Mouse (Mus musculus) MEL (cell line): ENCODE measurements around the gene Dhcr24. TPM values are rescaled to one million over a fixed set of nuclear protein-coding genes. Genes with fewer than 3 reads are reported as not detected.

Experiments
- DNase-seq: peaks from one replicate; pipeline ENCODE4 v3.0.0; 2011; ENCODE audit warnings: low read depth, low spot score
- H3K27ac ChIP-seq: 2 replicates; pipeline ENCODE4 v1.5.1; 2012; ENCODE audit warnings: low read depth, mild to moderate bottlenecking, control low read depth, low read length, moderate library complexity; ENCODE audit not compliant: control insufficient read depth
- H3K27me3 ChIP-seq, 2 experiments: fragments of 150-350 bp in 1 of 2; sonication (generic) in 1 of 2; 2 replicates each; pipeline ENCODE4 v1.6.1; 2012; ENCODE audit warnings: low read length in 2 of 2, mild to moderate bottlenecking in 2 of 2, improper control_type of control experiment in 1 of 2, moderate library complexity in 1 of 2; ENCODE audit not compliant: insufficient read depth in 2 of 2, control insufficient read depth in 1 of 2
- H3K36me3 ChIP-seq, 2 experiments: 2 replicates each; pipeline ENCODE4 v1.6.1; 2012 to 2014; ENCODE audit warnings: low read length in 2 of 2, improper control_type of control experiment in 1 of 2, inconsistent platforms in 1 of 2, mild to moderate bottlenecking in 1 of 2; ENCODE audit not compliant: insufficient read depth in 2 of 2, control insufficient read depth in 1 of 2
- H3K4me1 ChIP-seq, 2 experiments: fragments of 150-350 bp in 1 of 2; sonication (generic) in 1 of 2; 2 replicates each; pipeline ENCODE4 v1.6.1; 2012; ENCODE audit warnings: low read length in 2 of 2, improper control_type of control experiment in 1 of 2, mild to moderate bottlenecking in 1 of 2; ENCODE audit not compliant: insufficient read depth in 2 of 2, control insufficient read depth in 1 of 2
- H3K4me3 ChIP-seq, 2 experiments: fragments of 150-350 bp in 1 of 2; sonication (generic) in 1 of 2; 2 replicates each; pipeline ENCODE4 v1.5.1; 2012; ENCODE audit warnings: low read depth in 2 of 2, low read length in 2 of 2, mild to moderate bottlenecking in 2 of 2, moderate library complexity in 2 of 2, control low read depth in 1 of 2, improper control_type of control experiment in 1 of 2; ENCODE audit not compliant: control insufficient read depth in 1 of 2, insufficient read depth in 1 of 2
- H3K79me2 ChIP-seq: 2 replicates; pipeline ENCODE4 v1.6.1; 2012; ENCODE audit warnings: mild to moderate bottlenecking, low read length, moderate library complexity; ENCODE audit not compliant: control insufficient read depth, poor library complexity, insufficient read depth
- H3K9ac ChIP-seq: 2 replicates; pipeline ENCODE4 v1.6.1; 2012; ENCODE audit warnings: low read depth, mild to moderate bottlenecking, control low read depth, low read length, moderate library complexity; ENCODE audit not compliant: control insufficient read depth, poor library complexity, severe bottlenecking
- H3K9me3 ChIP-seq: fragments of 150-350 bp; sonication (generic); replicated peaks from 2 replicates; pipeline ENCODE4 v1.6.1; 2012; ENCODE audit warnings: mild to moderate bottlenecking, low read length, improper control_type of control experiment, moderate library complexity; ENCODE audit not compliant: insufficient read depth
- CHD2 ChIP-seq: IDR thresholded peaks from 2 replicates; pipeline ENCODE4 v1.6.1; 2011; ENCODE audit warnings: low read length, improper control_type of control experiment
- ETS1 ChIP-seq: IDR thresholded peaks from 2 replicates; pipeline ENCODE4 v1.6.1; 2012; ENCODE audit warnings: low read depth, mild to moderate bottlenecking, inconsistent platforms, low read length, improper control_type of control experiment, moderate library complexity
- GABPA ChIP-seq: IDR thresholded peaks from 2 replicates; pipeline ENCODE4 v1.6.1; 2012; ENCODE audit warnings: low read depth, mild to moderate bottlenecking, inconsistent platforms, low read length, improper control_type of control experiment, moderate library complexity
- GATA1 ChIP-seq: IDR thresholded peaks from 2 replicates; pipeline ENCODE4 v1.6.1; 2011; ENCODE audit warnings: low read depth, low read length, improper control_type of control experiment
- HCFC1 ChIP-seq: IDR thresholded peaks from 2 replicates; pipeline ENCODE4 v1.6.1; 2012; ENCODE audit warnings: low read depth, mild to moderate bottlenecking, inconsistent platforms, low read length, improper control_type of control experiment, moderate library complexity
- MAFK ChIP-seq: IDR thresholded peaks from 2 replicates; pipeline ENCODE4 v1.6.1; 2011; ENCODE audit warnings: low read depth, mild to moderate bottlenecking, low read length, improper control_type of control experiment, borderline replicate concordance
- MAX ChIP-seq: IDR thresholded peaks from 2 replicates; pipeline ENCODE4 v1.6.1; 2011; ENCODE audit warnings: low read length, improper control_type of control experiment
- MAZ ChIP-seq: IDR thresholded peaks from 2 replicates; pipeline ENCODE4 v1.6.1; 2012; ENCODE audit warnings: low read depth, mild to moderate bottlenecking, inconsistent platforms, low read length, improper control_type of control experiment
- MYB ChIP-seq: IDR thresholded peaks from 2 replicates; pipeline ENCODE4 v1.6.1; 2011; ENCODE audit warnings: mild to moderate bottlenecking, low read depth, low read length, improper control_type of control experiment
- POLR2A ChIP-seq, 2 experiments: IDR thresholded peaks; 2 replicates each; pipeline ENCODE4 v1.6.1; 2011 to 2012; ENCODE audit warnings: low read length in 2 of 2, mild to moderate bottlenecking in 2 of 2, control low read depth in 1 of 2, improper control_type of control experiment in 1 of 2, low read depth in 1 of 2, moderate library complexity in 1 of 2; ENCODE audit not compliant: control insufficient read depth in 1 of 2, insufficient read depth in 1 of 2, poor library complexity in 1 of 2
- POLR2AphosphoS2 ChIP-seq: IDR thresholded peaks from 2 replicates; pipeline ENCODE4 v1.6.1; 2011; ENCODE audit warnings: low read length, improper control_type of control experiment
- POLR2AphosphoS5 ChIP-seq: IDR thresholded peaks from 2 replicates; pipeline ENCODE4 v1.6.1; 2012; ENCODE audit warnings: low read depth, borderline replicate concordance, mild to moderate bottlenecking, inconsistent platforms, low read length, moderate library complexity, mixed read lengths
- RAD21 ChIP-seq: IDR thresholded peaks from 2 replicates; pipeline ENCODE4 v1.6.1; 2011; ENCODE audit warnings: mild to moderate bottlenecking, low read depth, low read length, improper control_type of control experiment
- SIN3A ChIP-seq: IDR thresholded peaks from 2 replicates; pipeline ENCODE4 v1.6.1; 2012; ENCODE audit warnings: low read length, improper control_type of control experiment, inconsistent platforms
- SMC3 ChIP-seq: IDR thresholded peaks from 2 replicates; pipeline ENCODE4 v1.6.1; 2011; ENCODE audit warnings: low read depth, low read length, improper control_type of control experiment
- USF1 ChIP-seq: IDR thresholded peaks from 2 replicates; pipeline ENCODE4 v1.6.1; 2014; ENCODE audit warnings: low read depth, mild to moderate bottlenecking, inconsistent platforms, low read length, improper control_type of control experiment, moderate library complexity
- USF2 ChIP-seq, 2 experiments: IDR thresholded peaks; 2 replicates each; pipeline ENCODE4 v1.6.1; 2011 to 2012; ENCODE audit warnings: improper control_type of control experiment in 2 of 2, low read length in 2 of 2, borderline replicate concordance in 1 of 2, inconsistent platforms in 1 of 2, low read depth in 1 of 2, mild to moderate bottlenecking in 1 of 2; ENCODE audit not compliant: insufficient read depth in 1 of 2
- ZC3H11A ChIP-seq: IDR thresholded peaks from 2 replicates; pipeline ENCODE4 v1.6.1; 2012; ENCODE audit warnings: low read depth, mild to moderate bottlenecking, inconsistent platforms, low read length, improper control_type of control experiment
- ZMIZ1 ChIP-seq: IDR thresholded peaks from 2 replicates; pipeline ENCODE4 v1.6.1; 2012; ENCODE audit warnings: low read depth, mild to moderate bottlenecking, inconsistent platforms, low read length, improper control_type of control experiment, moderate library complexity
- ZNF384 ChIP-seq: IDR thresholded peaks from 2 replicates; pipeline ENCODE4 v1.6.1; 2012; ENCODE audit warnings: low read depth, mild to moderate bottlenecking, inconsistent platforms, low read length, improper control_type of control experiment
- polyA plus RNA-seq, 2 experiments: library from polyadenylated mRNA; stranded (reverse) in 1 of 2; unstranded in 1 of 2; fragments of >175 nt in 1 of 2; fragments of >200 nt in 1 of 2; gene quantifications; 2 replicates each; pipeline versions ENCODE4 v1.2.1 to v1.2.4; 2012; ENCODE audit warnings: low replicate concordance in 2 of 2, low read depth in 1 of 2; ENCODE audit not compliant: insufficient read length in 2 of 2, insufficient read depth in 1 of 2, missing spikeins in 1 of 2
- total RNA-seq: library from RNA; depleted of rRNA; stranded (reverse); fragments of 300-350 nt; gene quantifications from 2 replicates; pipeline ENCODE4 v1.2.3, GENCODE M21; 2012

Gene Dhcr24
- total and polyA plus RNA-seq, 3 experiments, result 39.2 to 63.0 TPM; not detected in 1

DNA sequence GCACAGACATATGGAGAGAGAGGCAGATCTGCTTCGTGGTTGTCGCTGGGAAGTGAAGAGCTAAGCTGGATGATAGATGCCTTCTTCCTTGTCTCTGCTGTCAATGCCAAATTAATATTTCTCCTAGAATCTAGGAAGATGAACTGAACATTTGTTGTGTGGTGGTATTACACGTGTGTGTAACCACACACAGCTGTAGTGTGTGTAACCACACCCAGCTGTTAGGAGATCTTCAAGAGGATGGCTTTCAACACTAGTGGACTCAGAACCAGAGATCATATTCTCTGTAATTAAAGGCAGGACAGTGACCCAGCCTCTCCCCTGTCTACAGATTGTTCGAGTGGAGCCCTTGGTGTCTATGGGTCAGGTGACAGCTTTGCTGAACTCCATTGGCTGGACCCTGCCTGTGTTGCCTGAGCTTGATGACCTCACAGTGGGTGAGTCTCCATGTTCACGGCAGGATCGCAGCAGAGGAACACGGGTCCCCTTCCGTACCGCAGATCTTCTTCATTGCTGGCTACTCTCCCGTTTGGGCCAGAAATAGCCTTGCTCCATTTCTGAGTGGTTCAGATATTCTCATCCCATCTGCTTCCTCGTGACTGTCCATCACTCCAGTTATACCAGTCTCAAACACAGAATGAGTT is 10.4 kb downstream of the Dhcr24 start:
- Histone ChIP-seq H3K9me3 (no peaks in the 10 kb centered on the region), H3K4me1 (no peaks in the 10 kb centered on the region), H3K27ac (no peak overlapping the region), H3K9ac (no peak overlapping the region), H3K36me3 (peaks cover 0 to 3% of the 10 kb centered on the region in 2 experiments; a peak in 2 of 4 replicates), H3K27me3 (no peaks in the 10 kb centered on the region), H3K79me2 (no peaks in the 10 kb centered on the region), H3K4me3 (no peak overlapping the region)
- no peak for TF ChIP-seq POLR2A (IDR thresholded peaks at IDR 0.05; ENCODE audit: control insufficient read depth in 1 of 2, insufficient read depth in 1 of 2, low read depth in 1 of 2, low read length in 2 of 2, poor library complexity in 1 of 2)
- TF ChIP-seq MYB, result no peak
- TF ChIP-seq MAX, result no peak
- no peak for TF ChIP-seq ETS1
- no peak for DNase-seq

DNA sequence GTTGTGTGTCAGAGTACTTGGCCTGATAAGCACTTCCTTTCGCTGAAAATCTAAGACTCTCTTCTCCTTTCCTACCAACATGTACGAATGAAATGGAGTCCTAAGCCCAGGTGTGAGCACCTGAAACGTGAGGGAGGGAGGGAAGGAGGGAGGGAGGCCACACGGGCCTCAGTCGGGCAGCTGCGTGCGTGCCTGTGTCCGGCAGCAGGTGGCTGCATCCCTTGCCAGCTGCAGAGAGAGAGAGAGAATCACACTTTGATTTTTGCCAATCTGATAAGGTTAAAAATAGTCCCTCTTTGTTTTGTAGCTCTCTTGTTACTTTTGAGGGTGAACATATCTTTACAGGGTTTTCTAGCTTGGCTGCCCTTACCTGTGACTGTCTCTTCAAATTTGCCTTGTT is 14.2 kb downstream of the Dhcr24 start:
- Histone ChIP-seq H3K79me2 (no peaks in the 10 kb centered on the region), H3K4me1 (no peaks in the 10 kb centered on the region), H3K9me3 (no peaks in the 10 kb centered on the region), H3K27me3 (no peaks in the 10 kb centered on the region), H3K9ac (no peak overlapping the region), H3K27ac (no peak overlapping the region), H3K36me3 (peaks cover 0 to 4% of the 10 kb centered on the region in 2 experiments; a peak in 2 of 4 replicates), H3K4me3 (no peak overlapping the region)
- no peak for DNase-seq
- TF ChIP-seq ETS1 (no peak), CHD2 (no peak), POLR2AphosphoS2 (no peak), POLR2AphosphoS5 (no peak), ZNF384 (no peak), MAZ (no peak)

DNA sequence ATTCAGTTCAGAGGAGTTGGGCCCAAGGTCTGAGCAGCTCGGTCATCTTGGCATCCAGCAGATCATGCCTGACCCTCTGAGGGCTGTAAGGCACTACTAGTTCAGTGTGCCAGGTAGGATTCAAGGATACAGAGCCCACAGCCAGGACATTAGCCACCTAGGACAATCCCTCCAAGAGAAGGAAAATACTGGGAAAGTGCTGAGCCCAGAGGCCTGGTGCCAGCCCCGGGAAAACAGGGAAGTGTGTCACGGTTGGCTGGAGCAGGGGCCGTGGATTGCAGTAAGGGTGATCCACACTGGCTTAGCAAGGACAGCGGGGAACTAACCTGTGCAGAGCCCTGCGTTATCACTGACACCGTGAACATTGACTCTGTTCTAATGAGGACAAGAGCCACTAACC is 16.7 kb downstream of the Dhcr24 start:
- peaks cover 4 to 21% of the 10 kb centered on the region in 2 experiments for H3K36me3 ChIP-seq

More for the DNA sequence above, 16.7 kb downstream of the Dhcr24 start:
- H3K4me3 ChIP-seq, result no peak overlapping the region
- H3K9ac ChIP-seq, result no peak overlapping the region
- no peak for DNase-seq
- no peaks in the 10 kb centered on the region for H3K27me3 ChIP-seq
- peaks cover 15 to 22% of the 10 kb centered on the region in 2 experiments for H3K4me1 ChIP-seq
- TF ChIP-seq USF1, result no peak
- no peak for TF ChIP-seq GATA1
- TF ChIP-seq RAD21, result no peak
- no peak for TF ChIP-seq GABPA
- TF ChIP-seq HCFC1, result no peak
- no peak for TF ChIP-seq SIN3A
- no peak for TF ChIP-seq USF2 (IDR thresholded peaks at IDR 0.05; ENCODE audit: borderline replicate concordance in 1 of 2, insufficient read depth in 1 of 2, low read depth in 1 of 2, low read length in 2 of 2)
- no peak for TF ChIP-seq SMC3
- no peak for TF ChIP-seq POLR2AphosphoS2
- no peak for TF ChIP-seq ZC3H11A
- TF ChIP-seq MAFK, result no peak
- TF ChIP-seq ZMIZ1, result no peak
- no peak for TF ChIP-seq ETS1
- no peak overlapping the region for H3K27ac ChIP-seq
- no peaks in the 10 kb centered on the region for H3K79me2 ChIP-seq
- H3K9me3 ChIP-seq, result no peaks in the 10 kb centered on the region
